Mouse (Mus musculus) ES-E14 (cell line): ENCODE results near the gene Smim14. TPM values are rescaled to one million over a fixed set of nuclear protein-coding genes. Genes with fewer than 3 reads are reported as not detected.
A peak's percentile ranks its signal among the peaks of the same experiment; 100 is the strongest.

Experiments used
- DNase-seq: peaks from one replicate; pipeline ENCODE4 v3.0.0-alpha.2; 2013; ENCODE audit warnings: low read depth, low spot score
- H3K27ac ChIP-seq: 2 replicates; pipeline ENCODE4 v1.5.1; 2012; ENCODE audit warnings: low read depth, mild to moderate bottlenecking, low read length, moderate library complexity, mixed read lengths; ENCODE audit not compliant: poor library complexity, insufficient read depth, severe bottlenecking
- H3K36me3 ChIP-seq: 2 replicates; pipeline ENCODE4 v1.6.1; 2012; ENCODE audit warnings: mild to moderate bottlenecking, low read length, moderate library complexity, mixed read lengths; ENCODE audit not compliant: control insufficient read depth, poor library complexity, insufficient read depth, severe bottlenecking
- H3K4me1 ChIP-seq, 2 experiments: fragments of 150-350 bp in 1 of 2; sonication (generic) in 1 of 2; 2 replicates each; pipeline ENCODE4 v1.6.1; 2012; ENCODE audit warnings: low read length in 2 of 2, mild to moderate bottlenecking in 1 of 2, mixed read lengths in 1 of 2; ENCODE audit not compliant: control insufficient read depth in 2 of 2, insufficient read depth in 2 of 2, poor library complexity in 1 of 2
- H3K4me3 ChIP-seq, 2 experiments: fragments of 150-350 bp in 1 of 2; sonication (generic) in 1 of 2; 2 replicates each; pipeline ENCODE4 v1.5.1; 2012; ENCODE audit warnings: low read length in 2 of 2, low read depth in 1 of 2, mild to moderate bottlenecking in 1 of 2, mixed read lengths in 1 of 2; ENCODE audit not compliant: insufficient read depth in 1 of 2, poor library complexity in 1 of 2, severe bottlenecking in 1 of 2
- H3K9ac ChIP-seq: 2 replicates; pipeline ENCODE4 v1.6.1; 2012; ENCODE audit warnings: low read depth, mild to moderate bottlenecking, low read length, mixed read lengths; ENCODE audit not compliant: poor library complexity, insufficient read depth, severe bottlenecking
- H3K9me3 ChIP-seq: fragments of 150-350 bp; sonication (generic); 2 replicates; pipeline ENCODE4 v1.6.1; 2012; ENCODE audit warnings: low read depth, mild to moderate bottlenecking, low read length; ENCODE audit not compliant: control insufficient read depth, insufficient read depth
- CHD2 ChIP-seq: IDR thresholded peaks from 2 replicates; pipeline ENCODE4 v1.6.1; 2014; ENCODE audit warnings: mild to moderate bottlenecking, low read depth, low read length, inconsistent platforms
- HCFC1 ChIP-seq: IDR thresholded peaks from 2 replicates; pipeline ENCODE4 v1.6.1; 2012; ENCODE audit warnings: low read length, inconsistent platforms, borderline replicate concordance; ENCODE audit not compliant: insufficient read depth
- MAFK ChIP-seq: IDR thresholded peaks from 2 replicates; pipeline ENCODE4 v1.6.1; 2014; ENCODE audit warnings: mild to moderate bottlenecking, low read depth, low read length, inconsistent platforms; ENCODE audit not compliant: insufficient read depth
- ZC3H11A ChIP-seq: IDR thresholded peaks from 2 replicates; pipeline ENCODE4 v1.6.1; 2012; ENCODE audit warnings: low read depth, mild to moderate bottlenecking, inconsistent platforms, low read length, borderline replicate concordance
- ZNF384 ChIP-seq: IDR thresholded peaks from 2 replicates; pipeline ENCODE4 v1.6.1; 2012; ENCODE audit warnings: low read depth, low read length, inconsistent platforms
- in situ Hi-C, 2 experiments: fragments of 600-800 bp; cut with MboI; formaldehyde crosslinking; loops; one replicate each; pipeline ENCODE4 v1.15.1; 2025; ENCODE audit warnings: low sequenced_read_pairs in 2 of 2, inconsistent platforms in 1 of 2; ENCODE audit not compliant: unreplicated experiment in 2 of 2
- total RNA-seq: library from RNA; depleted of rRNA; stranded (reverse); fragments of 300-350 nt; gene quantifications from 2 replicates; pipeline ENCODE4 v1.2.3, GENCODE M21; 2012

Smim14 gene
- total RNA-seq, 1 experiment: 23.5 TPM

GRCm38 (mm10) chr5:65435806-65436561, 101.0 kb downstream of the Smim14 start, which contains the start of gene Ugdh:
Gene Ugdh (minus strand): TSS chr5:65435949.
- peak within 1 kb of the TSS; percentile 69 for H3K9ac ChIP-seq
- in situ Hi-C loops: no loop called here
- TF ChIP-seq ZNF384 (no peak), HCFC1 (no peak), ZC3H11A (no peak), MAFK (no peak), CHD2 (no peak)
- H3K4me1 ChIP-seq: peaks cover 0 to 5% of the 10 kb centered on the region in 2 experiments; a peak in 2 of 4 replicates
- H3K27ac ChIP-seq: no peak within 1 kb of the TSS
- no peaks in the 10 kb centered on the region for H3K36me3 ChIP-seq
- peak; percentile 98 for DNase-seq
- H3K4me3 ChIP-seq: peak within 1 kb of the TSS; percentile 73 to 81
- H3K9me3 ChIP-seq: no peaks in the 10 kb centered on the region

GRCm38 (mm10) chr5:65435363-65435805, 101.6 kb downstream of the Smim14 start:
- Histone ChIP-seq H3K9ac (peak overlapping the region; percentile 69), H3K4me3 (peak overlapping the region; percentile 73 to 81), H3K27ac (no peak overlapping the region), H3K36me3 (no peaks in the 10 kb centered on the region), H3K4me1 (peaks cover 0 to 3% of the 10 kb centered on the region in 2 experiments; a peak in 1 of 4 replicates), H3K9me3 (no peaks in the 10 kb centered on the region)
- in situ Hi-C loops: no loop called here
- DNase-seq: no peak
- no peak for TF ChIP-seq ZNF384
- TF ChIP-seq MAFK: no peak
- TF ChIP-seq ZC3H11A: no peak
- no peak for TF ChIP-seq CHD2
- TF ChIP-seq HCFC1: no peak

- peaks cover 0 to 3% of the 10 kb centered on the region in 2 experiments; a peak in 1 of 4 replicates for H3K4me1 ChIP-seq
- no peak overlapping the region for H3K27ac ChIP-seq
- DNase-seq: no peak
- no peaks in the 10 kb centered on the region for H3K36me3 ChIP-seq
- TF ChIP-seq ZNF384 (peak; percentile 54; the same call in 1 of the 2 replicates), HCFC1 (no peak)
- H3K4me3 ChIP-seq: peak overlapping the region; percentile 73 to 81
- in situ Hi-C loops: no loop called here
- H3K9ac ChIP-seq: peak overlapping the region; percentile 69
- no peaks in the 10 kb centered on the region for H3K9me3 ChIP-seq
These were observed 102.3 kb downstream of the Smim14 start for GRCm38 (mm10) chr5:65434471-65435362.

GRCm38 (mm10) chr5:65429441-65429840, 107.5 kb downstream of the Smim14 start:
- no peak for DNase-seq
- Histone ChIP-seq H3K4me1 (peaks cover 0 to 5% of the 10 kb centered on the region in 2 experiments; a peak in 1 of 4 replicates), H3K27ac (no peak overlapping the region), H3K9me3 (no peaks in the 10 kb centered on the region), H3K9ac (no peak overlapping the region), H3K36me3 (no peaks in the 10 kb centered on the region; the same call in 1 of the 2 replicates), H3K4me3 (no peak overlapping the region)
- TF ChIP-seq HCFC1: no peak
- no peak for TF ChIP-seq ZNF384
- no peak for TF ChIP-seq ZC3H11A
- TF ChIP-seq MAFK: no peak
- no peak for TF ChIP-seq CHD2
- in situ Hi-C loops: no loop called here
